Mouse (Mus musculus) v-Abl transformed pro-B cells (cell line): ENCODE measurements at regions not wholly inside any gene's neighbourhood (a gene's known extent, or its start where the extent isn't known, plus 50 kb on each side); places are given as distances from the start of the nearest gene placed in this dataset.

Experiments used
- in situ Hi-C, 2 experiments: fragments of 400-800 bp; cut with MboI; formaldehyde crosslinking; loops; one replicate each; pipeline ENCODE4 v1.15.1; 2025; ENCODE audit not compliant: unreplicated experiment in 2 of 2

DNA sequence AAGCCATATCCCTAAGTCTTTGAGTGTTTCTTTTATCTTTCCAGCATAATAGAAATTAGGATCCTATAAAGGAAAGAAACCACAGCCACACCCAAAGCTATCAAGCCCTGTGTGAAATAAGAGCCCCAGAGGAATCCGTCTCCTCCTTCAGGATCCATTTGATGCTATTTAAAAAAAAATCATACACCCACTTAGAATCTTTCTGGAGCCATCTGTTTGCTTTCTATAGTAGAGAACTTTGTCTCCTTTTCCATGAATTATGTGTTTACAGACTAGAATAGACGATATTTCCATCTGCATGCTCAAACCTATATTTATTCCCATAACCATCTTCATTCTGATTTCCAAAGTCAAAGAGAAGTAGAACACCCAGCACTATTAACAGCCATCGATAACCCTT lies 917.2 kb upstream of the Man1a start:
- in situ Hi-C loops: no loop called here

DNA sequence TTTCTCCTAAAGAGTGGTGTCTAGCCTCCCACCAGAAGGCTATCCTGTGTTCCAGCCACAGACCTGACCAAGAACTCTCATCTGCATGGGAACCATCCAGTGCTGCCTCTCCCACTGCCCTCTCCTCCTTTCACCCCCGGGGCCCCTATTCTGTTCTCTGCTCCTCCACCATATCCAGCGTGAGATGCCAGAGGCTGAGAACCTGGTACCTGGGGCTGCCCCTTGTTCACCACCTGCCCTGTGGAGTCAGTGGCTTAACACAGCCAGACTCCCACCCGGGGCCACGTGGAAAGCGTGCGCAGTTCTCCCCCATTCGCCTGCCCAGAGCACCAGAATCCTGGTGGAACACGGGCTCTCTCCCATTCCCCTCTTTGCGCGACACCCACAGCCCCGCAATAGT lies 879.5 kb upstream of the Man1a start:
- in situ Hi-C loops: loop anchor here (25.0 kb wide), 2 partner anchors 869 to 1094 kb away; partner anchors contain the start of gene Man1a (in 1 of the 2)

GRCm38 (mm10) chr10:54941195-54942062 lies 865.0 kb upstream of the Man1a start:
- in situ Hi-C loops: no loop called here

- in situ Hi-C loops: no loop called here
Observed at GRCm38 (mm10) chr10:54939514-54939913, 863.1 kb upstream of the Man1a start.
